Mouse (Mus musculus) neural tube, embryonic 12.5 days (tissue): ENCODE data around the gene Suclg2. TPM values are rescaled to one million over a fixed set of nuclear protein-coding genes. Genes with fewer than 3 reads are reported as not detected.
A peak's percentile ranks its signal among the peaks of the same experiment; 100 is the strongest.

Experiments used
- ATAC-seq: fragments of 200-750 bp; cut with Nextera tagmentation; 2 replicates; pipeline ENCODE4 v1.8.0; 2017; ENCODE audit warnings: low read depth, mild to moderate bottlenecking, moderate TSS enrichment, moderate library complexity; ENCODE audit not compliant: low FRiP score
- H3K27ac ChIP-seq: fragments of 300-500 bp; sonication (generic); 2 replicates; pipeline ENCODE4 v1.5.1; 2016
- H3K27me3 ChIP-seq: fragments of 300-500 bp; sonication (generic); replicated peaks from 2 replicates; pipeline ENCODE4 v1.6.1; 2016; ENCODE audit warnings: mild to moderate bottlenecking
- H3K36me3 ChIP-seq: fragments of 300-500 bp; sonication (generic); 2 replicates; pipeline ENCODE4 v1.6.1; 2016; ENCODE audit warnings: mild to moderate bottlenecking
- H3K4me1 ChIP-seq: fragments of 300-500 bp; sonication (generic); 2 replicates; pipeline ENCODE4 v1.6.1; 2016
- H3K4me2 ChIP-seq: fragments of 300-500 bp; sonication (generic); replicated peaks from 2 replicates; pipeline ENCODE4 v1.6.1; 2016; ENCODE audit warnings: mild to moderate bottlenecking
- H3K4me3 ChIP-seq: fragments of 300-500 bp; sonication (generic); 2 replicates; pipeline ENCODE4 v1.5.1; 2016
- H3K9ac ChIP-seq: fragments of 300-500 bp; sonication (generic); 2 replicates; pipeline ENCODE4 v1.6.1; 2016; ENCODE audit warnings: mild to moderate bottlenecking
- H3K9me3 ChIP-seq: fragments of 300-500 bp; sonication (generic); 2 replicates; pipeline ENCODE4 v1.6.1; 2016; ENCODE audit warnings: mild to moderate bottlenecking
- WGBS: fragments of 180-500 bp; shearing (Covaris S2); methylation state at CpG from one replicate; pipeline ENCODE4 v1.1.7; 2016; 5-methylcytosine and 5-hydroxymethylcytosine counted together
- polyA plus RNA-seq: library from polyadenylated mRNA; unstranded; fragments of >200 nt; fragmentation: Nextera tagmentation; extraction: Ambion mirVana; gene quantifications from 2 replicates; pipeline ENCODE4 v1.2.1, GENCODE M21; 2016

Suclg2 gene
- polyA plus RNA-seq, 1 experiment from 2014 or later = 23.7 TPM

DNA sequence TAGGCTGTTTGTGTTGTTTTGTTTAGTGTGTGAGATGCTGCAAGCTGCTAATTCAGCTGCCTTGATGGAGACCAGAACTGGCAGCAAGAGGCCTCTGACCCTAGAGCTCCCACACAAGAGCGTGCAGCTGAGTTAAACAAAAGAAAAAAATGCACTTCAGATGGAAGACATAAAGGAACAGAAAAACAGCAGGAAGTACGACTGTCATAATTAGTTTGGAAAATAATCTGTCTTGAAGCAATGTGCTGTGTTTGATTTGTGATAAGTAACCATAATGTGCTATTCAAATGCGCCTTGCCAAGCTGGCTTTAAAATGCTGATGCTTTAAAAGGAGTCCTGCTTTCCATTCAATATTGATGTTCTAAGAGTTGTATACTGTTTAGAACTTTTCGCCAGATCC, 144.2 kb downstream of the Suclg2 start:
- H3K9ac ChIP-seq = no peak overlapping the region
- no peak; the same call in 1 of the 2 replicates for ATAC-seq
- no peaks in the 10 kb centered on the region for H3K36me3 ChIP-seq
- no peaks in the 10 kb centered on the region for H3K9me3 ChIP-seq
- H3K27me3 ChIP-seq = no peaks in the 10 kb centered on the region
- WGBS = 25% methylated on average over 4 of the region's 4 CpGs
- no peak overlapping the region for H3K4me2 ChIP-seq
- H3K4me3 ChIP-seq = no peak overlapping the region
- no peak overlapping the region for H3K27ac ChIP-seq
- peaks cover 6% of the 10 kb centered on the region; the same call in 1 of the 2 replicates for H3K4me1 ChIP-seq

DNA sequence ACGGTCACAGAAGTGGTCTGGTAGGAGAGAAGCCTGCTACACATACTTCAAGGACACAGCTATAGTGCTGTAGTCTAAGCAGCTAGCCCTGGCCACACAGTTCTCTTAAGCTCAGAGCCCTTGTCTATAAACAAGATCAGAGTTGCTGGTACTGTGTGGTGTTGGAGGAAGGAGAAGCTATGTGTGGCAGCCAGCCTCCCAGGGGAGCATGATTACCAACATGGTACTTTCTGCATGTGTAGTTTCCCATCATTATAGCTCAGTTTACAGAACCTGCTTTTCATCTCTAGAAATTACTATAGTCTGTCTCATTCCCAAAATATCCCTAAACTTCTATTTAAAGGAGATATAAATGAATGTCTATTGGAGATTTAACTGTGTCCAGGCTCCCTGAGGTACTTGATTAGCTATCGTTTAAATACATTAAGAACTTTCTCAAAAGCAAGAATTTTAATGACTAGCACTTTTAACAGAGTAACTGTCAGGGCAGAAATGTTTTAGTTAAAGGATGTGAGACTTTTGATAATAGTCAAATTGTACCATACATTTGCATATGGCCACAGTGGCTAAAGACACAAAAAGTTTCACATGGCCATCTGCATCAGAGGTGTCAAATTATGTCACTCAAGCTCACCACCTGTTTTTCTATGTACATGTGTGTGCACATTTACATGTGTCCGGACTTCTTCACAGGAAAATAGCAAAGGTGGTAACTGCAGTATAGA, 145.4 kb downstream of the Suclg2 start:
- ATAC-seq = no peak
- H3K27me3 ChIP-seq = no peaks in the 10 kb centered on the region
- no peak overlapping the region for H3K4me2 ChIP-seq
- 86% methylated on average over 3 of the region's 3 CpGs for WGBS
- H3K27ac ChIP-seq = no peak overlapping the region
- no peak overlapping the region for H3K4me3 ChIP-seq
- H3K4me1 ChIP-seq = peaks cover 6% of the 10 kb centered on the region; the same call in 1 of the 2 replicates
- H3K9ac ChIP-seq = no peak overlapping the region
- no peaks in the 10 kb centered on the region for H3K9me3 ChIP-seq
- no peaks in the 10 kb centered on the region for H3K36me3 ChIP-seq

DNA sequence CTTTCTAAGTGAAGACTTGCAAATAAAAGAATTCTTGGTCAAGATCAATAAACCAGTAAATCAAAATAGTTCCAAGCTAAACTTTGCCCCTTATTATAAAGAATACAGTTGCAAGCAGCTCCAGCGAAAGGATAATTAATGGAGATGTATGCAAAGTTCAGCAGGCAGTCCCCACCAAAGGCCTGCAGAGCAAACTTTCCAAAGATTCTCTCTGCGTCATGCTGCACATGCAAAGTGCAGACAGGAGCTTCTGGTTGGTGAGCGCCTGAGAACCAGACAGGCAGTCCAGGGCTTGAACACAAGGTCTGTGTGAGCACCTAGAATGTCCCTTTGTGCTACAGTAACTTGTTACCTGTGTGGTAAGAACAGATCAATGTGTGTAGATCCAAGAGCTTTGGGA, 147.0 kb downstream of the Suclg2 start:
- no peak overlapping the region for H3K27ac ChIP-seq
- no peak overlapping the region for H3K4me2 ChIP-seq
- H3K4me3 ChIP-seq = no peak overlapping the region
- WGBS = 50% methylated on average over 3 of the region's 3 CpGs
- H3K36me3 ChIP-seq = no peaks in the 10 kb centered on the region
- no peaks in the 10 kb centered on the region for H3K9me3 ChIP-seq
- H3K27me3 ChIP-seq = no peaks in the 10 kb centered on the region
- no peak overlapping the region for H3K9ac ChIP-seq
- no peak for ATAC-seq
- peaks cover 6% of the 10 kb centered on the region; the same call in 1 of the 2 replicates for H3K4me1 ChIP-seq

DNA sequence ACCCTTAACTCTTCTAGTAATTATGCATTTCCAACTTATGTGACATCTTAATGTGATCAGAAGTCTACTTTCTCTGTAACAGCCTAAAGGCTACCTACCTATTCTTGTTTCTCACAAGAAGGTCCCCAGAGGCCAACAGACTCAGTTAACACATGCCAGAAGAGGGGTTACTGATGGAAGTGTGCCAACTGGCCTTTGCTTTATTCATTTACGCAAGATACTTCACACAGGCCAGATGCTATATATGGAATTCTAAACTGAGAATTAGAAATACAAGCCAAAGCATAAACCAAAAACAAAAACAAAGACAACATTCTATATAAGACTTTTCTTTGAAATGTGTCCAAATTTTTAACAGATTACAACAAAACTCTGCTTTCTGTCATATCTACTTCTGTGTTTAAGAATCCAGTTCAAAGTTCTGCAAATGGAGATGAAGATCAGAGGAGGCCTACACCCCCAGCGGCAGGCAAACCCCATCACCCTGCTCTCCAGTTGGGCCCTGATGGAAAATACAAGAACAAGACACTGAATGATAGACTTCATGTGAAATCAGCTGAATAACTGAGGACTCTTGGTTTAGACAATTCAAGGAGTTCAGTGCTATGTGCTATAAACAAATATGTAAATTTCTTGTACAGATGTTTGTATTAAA, 155.1 kb downstream of the Suclg2 start:
- Histone ChIP-seq H3K9me3 (no peaks in the 10 kb centered on the region), H3K9ac (no peak overlapping the region), H3K4me2 (no peak overlapping the region), H3K36me3 (no peaks in the 10 kb centered on the region), H3K27me3 (no peaks in the 10 kb centered on the region), H3K27ac (no peak overlapping the region), H3K4me1 (no peaks in the 10 kb centered on the region), H3K4me3 (no peak overlapping the region)
- 92% methylated on average over 2 of the region's 2 CpGs for WGBS
- ATAC-seq = no peak

DNA sequence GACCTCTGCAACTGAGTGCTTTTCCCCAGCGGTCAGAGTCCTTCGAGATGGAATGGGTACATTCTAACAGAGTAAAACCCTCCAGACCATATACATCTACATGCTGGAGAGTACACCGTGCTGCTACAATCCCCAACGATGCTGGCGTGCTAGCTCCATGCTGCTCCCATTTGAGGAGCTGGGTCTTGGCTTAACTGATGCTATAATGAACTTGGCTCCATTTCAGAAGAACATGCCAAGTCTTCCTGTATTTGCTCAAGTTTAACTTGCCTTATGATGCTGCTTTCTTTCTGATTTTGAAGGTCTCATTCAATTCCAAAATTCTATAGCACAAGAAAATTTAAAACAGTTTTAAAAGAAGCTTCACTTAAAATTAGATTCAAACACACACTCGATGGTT, 162.3 kb downstream of the Suclg2 start:
- Histone ChIP-seq H3K27me3 (no peaks in the 10 kb centered on the region), H3K9ac (no peak overlapping the region), H3K4me3 (no peak overlapping the region), H3K4me1 (no peaks in the 10 kb centered on the region), H3K9me3 (no peaks in the 10 kb centered on the region), H3K27ac (no peak overlapping the region), H3K4me2 (no peak overlapping the region), H3K36me3 (no peaks in the 10 kb centered on the region)
- no peak for ATAC-seq
- 90% methylated on average over 6 of the region's 6 CpGs for WGBS

DNA sequence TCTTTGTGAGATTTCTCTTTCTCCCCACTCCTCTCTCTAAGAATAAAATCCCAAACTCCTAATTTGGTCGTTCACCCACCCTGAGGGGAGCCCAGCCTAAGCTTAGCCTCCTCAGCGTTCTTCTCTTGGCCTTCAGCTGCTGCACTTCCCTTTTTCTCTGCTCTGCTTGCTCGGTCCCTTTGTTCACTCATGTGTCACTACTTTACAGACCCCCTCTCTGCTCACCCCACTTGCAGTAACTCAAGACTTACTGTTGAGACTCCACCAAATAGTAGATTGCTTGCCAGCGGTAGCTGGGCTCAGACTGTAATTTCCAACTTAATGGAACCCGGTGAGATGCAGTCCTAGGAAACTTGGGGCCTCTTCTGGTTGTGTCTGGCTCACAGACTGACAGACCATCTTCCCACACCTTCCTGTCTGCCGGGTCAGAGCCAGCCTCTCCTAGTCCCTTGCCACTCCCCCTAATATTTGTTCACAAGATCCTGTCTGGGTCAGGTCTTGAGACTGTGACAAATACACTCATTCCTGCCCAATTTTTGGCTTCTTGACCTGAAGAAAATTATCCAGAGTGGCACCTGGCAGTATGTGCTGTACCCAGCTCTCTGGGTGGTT, 166.2 kb downstream of the Suclg2 start:
- Histone ChIP-seq H3K27me3 (no peaks in the 10 kb centered on the region), H3K9me3 (no peaks in the 10 kb centered on the region), H3K4me3 (no peak overlapping the region), H3K27ac (no peak overlapping the region), H3K9ac (no peak overlapping the region), H3K4me1 (no peaks in the 10 kb centered on the region), H3K36me3 (no peaks in the 10 kb centered on the region), H3K4me2 (no peak overlapping the region)
- 65% methylated on average over 6 of the region's 6 CpGs for WGBS
- ATAC-seq = no peak

DNA sequence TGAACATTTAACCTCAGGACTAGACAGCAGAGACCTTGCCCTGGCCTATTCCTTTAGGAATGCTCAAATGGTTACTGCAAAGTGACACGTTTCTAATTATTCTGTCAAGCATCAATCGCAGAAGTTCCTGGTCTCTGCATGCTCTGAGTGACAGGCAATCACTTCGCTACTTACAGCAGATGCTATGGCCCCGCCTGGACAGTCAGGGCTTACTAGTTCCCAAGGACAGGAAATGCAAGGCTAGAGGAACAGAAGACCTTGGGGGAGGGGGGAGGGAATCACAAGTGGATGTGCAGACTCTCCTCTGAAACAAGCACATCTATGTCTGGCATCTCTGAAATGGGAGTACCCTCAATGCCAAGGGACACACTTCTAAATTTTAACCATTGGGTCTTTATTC, 167.6 kb downstream of the Suclg2 start:
- no peak overlapping the region for H3K27ac ChIP-seq
- H3K4me2 ChIP-seq = no peak overlapping the region
- no peaks in the 10 kb centered on the region for H3K9me3 ChIP-seq
- H3K9ac ChIP-seq = no peak overlapping the region
- H3K36me3 ChIP-seq = no peaks in the 10 kb centered on the region
- H3K4me3 ChIP-seq = no peak overlapping the region
- ATAC-seq = no peak
- no peaks in the 10 kb centered on the region for H3K27me3 ChIP-seq
- peaks cover 9% of the 10 kb centered on the region; the same call in 1 of the 2 replicates for H3K4me1 ChIP-seq
- 69% methylated on average over 4 of the region's 4 CpGs for WGBS

DNA sequence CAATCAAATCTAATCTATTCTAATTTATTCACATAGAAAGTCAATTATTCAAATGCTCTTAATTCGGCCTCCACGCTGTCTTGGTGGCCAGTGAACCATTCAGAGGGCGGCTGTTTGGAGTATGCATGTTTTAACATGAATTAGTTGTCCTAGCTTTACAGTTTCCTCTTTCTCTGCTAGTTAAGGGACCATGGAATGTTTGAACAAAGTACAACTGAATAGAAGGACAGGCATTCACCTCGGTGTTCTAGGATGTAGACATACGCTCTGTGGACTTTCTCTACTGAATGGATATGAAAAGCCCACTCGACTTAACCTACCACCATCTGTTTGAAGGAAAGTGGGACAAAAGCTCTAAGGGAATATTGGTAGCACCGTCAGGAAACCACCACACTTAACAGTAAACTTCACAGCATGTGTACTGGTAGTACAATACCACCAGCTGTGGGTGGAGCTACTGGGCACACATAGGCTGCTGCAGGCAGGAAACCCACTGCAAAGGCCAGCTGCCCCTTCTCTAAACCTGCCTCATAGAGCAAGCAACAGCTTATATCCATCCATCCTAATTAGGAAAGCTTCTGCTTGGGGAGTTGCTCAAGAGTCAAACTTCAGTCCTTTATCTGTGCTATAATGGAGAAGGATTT, 172.3 kb downstream of the Suclg2 start:
- H3K4me2 ChIP-seq = no peak overlapping the region
- peaks cover 9% of the 10 kb centered on the region; the same call in 1 of the 2 replicates for H3K4me1 ChIP-seq
- 38% methylated on average over 7 of the region's 7 CpGs for WGBS
- no peaks in the 10 kb centered on the region for H3K36me3 ChIP-seq
- H3K4me3 ChIP-seq = no peak overlapping the region
- no peak overlapping the region for H3K27ac ChIP-seq
- no peak overlapping the region for H3K9ac ChIP-seq
- ATAC-seq = peak; percentile 82
- no peaks in the 10 kb centered on the region for H3K27me3 ChIP-seq
- H3K9me3 ChIP-seq = no peaks in the 10 kb centered on the region

DNA sequence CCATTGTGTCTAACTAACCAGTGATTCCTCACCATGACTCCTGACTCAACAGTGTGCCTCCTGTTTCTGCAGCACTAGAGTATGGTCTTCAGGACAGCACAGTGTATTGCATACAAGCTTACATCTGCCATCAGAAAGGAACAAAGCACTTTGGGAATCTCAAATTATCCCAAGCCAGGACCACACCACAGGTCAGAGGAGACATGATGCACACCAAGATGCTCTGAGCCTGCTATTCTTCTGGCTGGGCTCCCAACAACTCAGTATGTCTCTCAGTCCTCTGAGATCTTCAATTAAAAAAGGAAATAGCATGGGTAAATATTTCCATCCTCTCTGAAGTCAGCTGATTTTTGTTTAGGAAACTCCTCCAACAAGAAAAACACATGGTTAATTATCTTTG, 172.9 kb downstream of the Suclg2 start:
- no peaks in the 10 kb centered on the region for H3K9me3 ChIP-seq
- H3K4me1 ChIP-seq = peaks cover 9% of the 10 kb centered on the region; the same call in 1 of the 2 replicates
- peak; percentile 56; the same call in 1 of the 2 replicates for ATAC-seq
- H3K27ac ChIP-seq = no peak overlapping the region
- H3K27me3 ChIP-seq = no peaks in the 10 kb centered on the region
- no peaks in the 10 kb centered on the region for H3K36me3 ChIP-seq
- no peak overlapping the region for H3K9ac ChIP-seq
- H3K4me2 ChIP-seq = no peak overlapping the region
- no peak overlapping the region for H3K4me3 ChIP-seq

DNA sequence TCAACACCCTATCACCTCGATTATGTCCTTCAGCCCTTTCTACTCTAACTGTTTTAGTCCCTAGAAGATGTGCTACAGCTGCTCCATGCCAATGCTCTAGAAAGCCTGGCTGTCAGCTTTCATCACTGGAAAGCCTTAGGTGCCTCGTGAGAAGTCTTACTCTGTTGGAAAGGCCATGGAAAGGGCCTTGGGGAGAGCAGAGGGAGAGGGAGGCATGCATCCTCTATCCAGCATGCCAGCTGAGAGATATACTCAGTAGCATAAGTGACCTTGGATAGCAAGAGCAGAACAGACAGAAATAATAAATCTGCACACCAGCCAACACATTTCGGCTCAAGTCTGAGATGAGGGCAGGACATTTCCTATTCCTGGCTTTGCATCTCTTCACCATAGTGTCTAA, 173.3 kb downstream of the Suclg2 start:
- Histone ChIP-seq H3K4me1 (peaks cover 9% of the 10 kb centered on the region; the same call in 1 of the 2 replicates), H3K27ac (no peak overlapping the region), H3K9ac (no peak overlapping the region), H3K9me3 (no peaks in the 10 kb centered on the region), H3K36me3 (no peaks in the 10 kb centered on the region), H3K27me3 (no peaks in the 10 kb centered on the region), H3K4me3 (no peak overlapping the region), H3K4me2 (no peak overlapping the region)
- 88% methylated on average over 3 of the region's 3 CpGs for WGBS
- no peak for ATAC-seq

DNA sequence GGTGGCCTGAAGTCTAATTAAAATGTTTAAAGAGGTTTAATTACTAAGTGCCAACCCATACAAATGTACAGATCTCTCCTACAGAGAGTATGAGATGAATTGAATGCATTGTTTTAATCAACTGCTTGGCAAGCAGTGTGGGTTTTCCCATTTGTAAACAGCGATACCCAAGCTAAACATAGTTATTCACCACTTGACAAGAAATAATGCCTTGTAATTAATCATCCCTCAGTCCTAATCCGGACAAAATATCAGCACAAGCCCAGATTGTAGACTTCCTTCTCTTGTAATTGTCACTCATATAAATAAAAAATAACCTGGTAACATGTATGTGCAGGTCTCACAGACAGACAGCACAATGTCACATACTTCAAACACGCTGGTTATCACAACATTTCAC, 183.4 kb downstream of the Suclg2 start:
- Histone ChIP-seq H3K4me3 (no peak overlapping the region), H3K36me3 (no peaks in the 10 kb centered on the region), H3K27me3 (no peaks in the 10 kb centered on the region), H3K27ac (no peak overlapping the region), H3K4me2 (no peak overlapping the region), H3K9ac (no peak overlapping the region), H3K4me1 (no peaks in the 10 kb centered on the region), H3K9me3 (no peaks in the 10 kb centered on the region)
- 77% methylated on average over 3 of the region's 3 CpGs for WGBS
- ATAC-seq = no peak

DNA sequence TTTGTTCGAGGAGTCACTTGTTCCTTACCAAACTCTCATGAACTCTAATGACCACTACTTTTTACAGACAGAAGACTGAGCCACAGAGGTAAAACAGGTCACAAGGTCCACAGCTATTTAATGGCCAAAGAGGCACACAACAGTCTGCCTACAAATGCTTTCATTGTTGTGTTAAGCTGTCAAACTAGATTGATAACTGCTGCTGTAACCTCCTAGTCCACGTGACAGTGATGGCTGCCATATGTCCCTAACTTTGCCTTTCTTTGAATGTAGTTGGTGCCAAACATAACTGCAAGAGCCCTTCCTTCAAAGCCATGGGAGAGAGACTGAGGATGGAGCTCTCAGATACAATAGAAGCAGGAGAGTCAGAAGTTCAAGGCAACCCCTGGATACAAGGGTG, 198.8 kb downstream of the Suclg2 start:
- Histone ChIP-seq H3K9me3 (no peaks in the 10 kb centered on the region), H3K4me3 (no peak overlapping the region), H3K27me3 (no peaks in the 10 kb centered on the region), H3K4me1 (no peaks in the 10 kb centered on the region), H3K36me3 (no peaks in the 10 kb centered on the region), H3K9ac (no peak overlapping the region), H3K27ac (no peak overlapping the region), H3K4me2 (no peak overlapping the region)
- 38% methylated on average over 2 of the region's 2 CpGs for WGBS
- no peak for ATAC-seq
